Mouse (Mus musculus): ENCODE results near the gene Psd. TPM values are rescaled to one million over a fixed set of nuclear protein-coding genes. Genes with fewer than 3 reads are reported as not detected.

Gene Psd
- polyA plus RNA-seq, 1 experiment = 617 TPM

GRCm38 (mm10) chr19:46303251-46304215 lies 23.4 kb downstream of the Psd start:
- Histone ChIP-seq H3K4me1 (ENCODE audit: control insufficient read depth, insufficient read depth, low read length) (no peaks in the 10 kb centered on the region), H3K4me3 (ENCODE audit: insufficient read depth, low read length) (peak overlapping the region; percentile 46; the same call in 1 of the 2 replicates), H3K27ac (ENCODE audit: insufficient read depth, low read length) (no peak overlapping the region)
- no peak for TF ChIP-seq POLR2A (IDR thresholded peaks at IDR 0.05; ENCODE audit: extremely low read depth, insufficient read depth, low read length)

DNA sequence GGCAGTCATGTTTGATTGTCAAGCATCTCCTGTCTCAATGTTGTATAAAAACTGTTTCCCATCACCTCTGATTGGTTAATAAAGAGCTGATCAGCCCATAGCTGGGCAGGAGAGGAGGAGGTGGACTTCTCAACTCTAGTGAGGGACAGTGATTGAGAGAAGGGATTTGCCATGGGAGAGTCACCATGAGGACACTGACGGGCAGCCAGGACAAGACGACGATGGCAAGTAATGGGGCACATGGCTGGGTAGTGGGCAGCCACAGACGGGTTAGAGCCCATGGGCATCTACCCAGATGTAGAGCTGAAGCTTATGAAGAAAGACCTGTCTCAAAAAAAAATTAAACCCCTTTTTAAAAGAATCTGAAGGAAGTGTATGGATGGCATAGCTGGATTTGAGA lies 24.4 kb downstream of the Psd start:
- TF ChIP-seq CTCF (IDR thresholded peaks at IDR 0.05; ENCODE audit: extremely low read depth, insufficient read depth, low read length) = no peak
- no peak for TF ChIP-seq POLR2A (IDR thresholded peaks at IDR 0.05; ENCODE audit: extremely low read depth, insufficient read depth, low read length)
- Histone ChIP-seq H3K4me3 (ENCODE audit: insufficient read depth, low read length) (no peak overlapping the region), H3K27ac (ENCODE audit: insufficient read depth, low read length) (no peak overlapping the region), H3K4me1 (ENCODE audit: control insufficient read depth, insufficient read depth, low read length) (no peaks in the 10 kb centered on the region)

- Histone ChIP-seq H3K4me3 (ENCODE audit: insufficient read depth, low read length) (no peak overlapping the region), H3K27ac (ENCODE audit: insufficient read depth, low read length) (no peak overlapping the region), H3K4me1 (ENCODE audit: control insufficient read depth, insufficient read depth, low read length) (no peaks in the 10 kb centered on the region)
- no peak for TF ChIP-seq POLR2A (IDR thresholded peaks at IDR 0.05; ENCODE audit: extremely low read depth, insufficient read depth, low read length)
- no peak for TF ChIP-seq CTCF (IDR thresholded peaks at IDR 0.05; ENCODE audit: extremely low read depth, insufficient read depth, low read length)
Measured at GRCm38 (mm10) chr19:46300294-46301045, 26.5 kb downstream of the Psd start.

DNA sequence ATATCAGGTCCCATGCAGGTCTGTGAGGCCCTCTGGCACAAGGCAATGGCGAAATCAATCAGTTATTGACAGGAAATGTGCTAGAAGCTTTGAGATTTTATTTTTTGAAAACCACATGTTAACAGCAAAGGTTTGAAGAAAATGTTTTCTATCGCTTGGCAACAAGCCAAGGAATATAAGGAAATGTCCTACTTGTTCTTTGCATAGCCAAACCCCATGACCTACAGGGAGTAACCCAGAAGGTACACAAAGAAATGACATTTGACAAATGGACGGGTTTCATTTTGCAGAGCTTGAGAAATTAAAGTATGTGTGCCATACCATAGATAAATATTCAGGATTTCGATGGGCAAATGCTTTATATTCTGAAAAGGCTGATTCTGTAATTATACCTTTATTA lies 30.0 kb downstream of the Psd start:
- no peak overlapping the region for H3K4me3 ChIP-seq (ENCODE audit: insufficient read depth, low read length)
- no peak for TF ChIP-seq CTCF (IDR thresholded peaks at IDR 0.05; ENCODE audit: extremely low read depth, insufficient read depth, low read length)
- H3K27ac ChIP-seq (ENCODE audit: insufficient read depth, low read length) = no peak overlapping the region
- H3K4me1 ChIP-seq (ENCODE audit: control insufficient read depth, insufficient read depth, low read length) = no peaks in the 10 kb centered on the region

DNA sequence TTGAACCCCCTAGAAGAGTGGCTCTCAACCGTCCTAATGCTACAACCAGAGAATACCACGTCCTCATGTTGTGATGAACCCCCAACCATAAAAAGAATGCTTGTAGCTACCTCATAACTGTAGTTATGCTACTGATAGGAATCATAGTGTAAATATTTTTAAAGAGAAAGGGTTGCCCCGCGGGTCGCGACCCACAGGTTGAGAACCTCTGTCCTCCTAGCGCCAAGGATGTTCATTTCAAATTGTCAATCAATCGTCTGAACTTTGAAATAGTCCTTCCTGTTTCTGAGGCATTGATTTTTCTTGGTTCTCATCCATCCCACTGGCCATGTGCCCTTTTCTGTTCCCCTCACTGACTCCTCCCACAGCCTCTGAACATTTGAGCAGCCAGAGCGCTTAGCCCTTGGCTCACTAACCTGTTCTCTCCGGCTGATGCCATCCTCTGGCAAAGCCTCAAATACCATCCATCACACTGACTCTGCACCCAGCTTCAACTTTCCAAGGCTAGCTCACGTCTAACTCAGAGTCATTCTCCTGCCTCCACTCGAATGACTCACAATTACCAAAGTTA lies 36.3 kb downstream of the Psd start:
- no peaks in the 10 kb centered on the region for H3K4me1 ChIP-seq (ENCODE audit: control insufficient read depth, insufficient read depth, low read length)
- TF ChIP-seq CTCF (IDR thresholded peaks at IDR 0.05; ENCODE audit: extremely low read depth, insufficient read depth, low read length) (no peak), POLR2A (IDR thresholded peaks at IDR 0.05; ENCODE audit: extremely low read depth, insufficient read depth, low read length) (no peak)
- H3K27ac ChIP-seq (ENCODE audit: insufficient read depth, low read length) = no peak overlapping the region
- H3K4me3 ChIP-seq (ENCODE audit: insufficient read depth, low read length) = no peak overlapping the region

- H3K4me3 ChIP-seq (ENCODE audit: insufficient read depth, low read length) = no peak overlapping the region
- TF ChIP-seq CTCF (IDR thresholded peaks at IDR 0.05; ENCODE audit: extremely low read depth, insufficient read depth, low read length) = no peak
- TF ChIP-seq POLR2A (IDR thresholded peaks at IDR 0.05; ENCODE audit: extremely low read depth, insufficient read depth, low read length) = no peak
- H3K4me1 ChIP-seq (ENCODE audit: control insufficient read depth, insufficient read depth, low read length) = no peaks in the 10 kb centered on the region
- no peak overlapping the region for H3K27ac ChIP-seq (ENCODE audit: insufficient read depth, low read length)
Measured at GRCm38 (mm10) chr19:46287566-46287965, 39.4 kb downstream of the Psd start.

GRCm38 (mm10) chr19:46286926-46287325 lies 40.0 kb downstream of the Psd start:
- Histone ChIP-seq H3K4me1 (ENCODE audit: control insufficient read depth, insufficient read depth, low read length) (no peaks in the 10 kb centered on the region), H3K4me3 (ENCODE audit: insufficient read depth, low read length) (no peak overlapping the region), H3K27ac (ENCODE audit: insufficient read depth, low read length) (no peak overlapping the region)
- TF ChIP-seq POLR2A (IDR thresholded peaks at IDR 0.05; ENCODE audit: extremely low read depth, insufficient read depth, low read length) (no peak), CTCF (IDR thresholded peaks at IDR 0.05; ENCODE audit: extremely low read depth, insufficient read depth, low read length) (no peak)

DNA sequence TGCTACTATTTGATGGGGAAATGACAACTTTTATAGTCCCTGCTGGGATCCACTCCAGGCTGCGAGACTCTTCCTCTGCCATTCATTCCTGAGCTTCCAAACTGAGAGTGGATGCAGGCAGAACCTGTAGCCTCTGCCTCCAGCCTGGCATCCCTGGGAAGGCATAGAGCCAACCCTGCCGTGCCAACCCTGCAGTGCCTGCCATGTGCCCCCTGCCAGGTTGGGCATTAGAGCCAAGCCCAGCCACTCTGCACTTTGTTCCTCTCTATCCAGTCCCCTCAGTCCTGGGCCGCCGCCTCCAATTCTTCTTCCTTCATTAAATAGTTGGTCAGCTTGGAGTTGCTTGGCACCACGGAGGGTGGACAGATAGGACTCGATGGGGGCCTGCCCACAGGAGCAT lies 40.9 kb downstream of the Psd start:
- H3K4me3 ChIP-seq (ENCODE audit: insufficient read depth, low read length) = no peak overlapping the region
- H3K4me1 ChIP-seq (ENCODE audit: control insufficient read depth, insufficient read depth, low read length) = no peaks in the 10 kb centered on the region
- H3K27ac ChIP-seq (ENCODE audit: insufficient read depth, low read length) = no peak overlapping the region
- TF ChIP-seq POLR2A (IDR thresholded peaks at IDR 0.05; ENCODE audit: extremely low read depth, insufficient read depth, low read length) (no peak), CTCF (IDR thresholded peaks at IDR 0.05; ENCODE audit: extremely low read depth, insufficient read depth, low read length) (no peak)

- TF ChIP-seq POLR2A (IDR thresholded peaks at IDR 0.05; ENCODE audit: extremely low read depth, insufficient read depth, low read length) (no peak), CTCF (IDR thresholded peaks at IDR 0.05; ENCODE audit: extremely low read depth, insufficient read depth, low read length) (no peak)
- H3K4me3 ChIP-seq (ENCODE audit: insufficient read depth, low read length) = no peak overlapping the region
- H3K4me1 ChIP-seq (ENCODE audit: control insufficient read depth, insufficient read depth, low read length) = no peaks in the 10 kb centered on the region
- H3K27ac ChIP-seq (ENCODE audit: insufficient read depth, low read length) = no peak overlapping the region
Measured at GRCm38 (mm10) chr19:46285631-46286030, 41.3 kb downstream of the Psd start.
